Mouse (Mus musculus) retina, postnatal 1 day (tissue): ENCODE data around the gene Hnrnpl.

Source experiments
- DNase-seq: peaks from one replicate; pipeline ENCODE4 v3.0.0-alpha.2; 2012

Gene Hnrnpl

DNA sequence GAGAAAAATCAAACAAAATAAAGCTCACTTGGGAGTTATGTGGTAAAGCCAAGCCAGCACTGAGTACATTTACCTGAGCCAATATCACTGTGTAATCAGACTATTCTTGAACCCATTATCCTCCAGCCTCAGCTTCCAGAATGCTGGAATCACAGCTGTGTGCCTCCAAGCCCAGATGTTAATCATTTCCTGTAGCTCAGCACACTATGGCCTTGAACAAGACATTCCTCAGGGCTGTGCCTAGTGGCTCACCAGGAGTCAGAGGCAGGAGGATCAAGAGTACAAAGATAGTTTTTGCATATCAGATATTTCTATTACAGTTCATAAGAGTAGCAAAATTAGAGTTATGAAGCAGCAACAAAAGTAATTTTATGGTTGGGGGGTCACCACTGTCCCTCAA lies 16.6 kb upstream of the Hnrnpl start:
- no peak for DNase-seq

DNA sequence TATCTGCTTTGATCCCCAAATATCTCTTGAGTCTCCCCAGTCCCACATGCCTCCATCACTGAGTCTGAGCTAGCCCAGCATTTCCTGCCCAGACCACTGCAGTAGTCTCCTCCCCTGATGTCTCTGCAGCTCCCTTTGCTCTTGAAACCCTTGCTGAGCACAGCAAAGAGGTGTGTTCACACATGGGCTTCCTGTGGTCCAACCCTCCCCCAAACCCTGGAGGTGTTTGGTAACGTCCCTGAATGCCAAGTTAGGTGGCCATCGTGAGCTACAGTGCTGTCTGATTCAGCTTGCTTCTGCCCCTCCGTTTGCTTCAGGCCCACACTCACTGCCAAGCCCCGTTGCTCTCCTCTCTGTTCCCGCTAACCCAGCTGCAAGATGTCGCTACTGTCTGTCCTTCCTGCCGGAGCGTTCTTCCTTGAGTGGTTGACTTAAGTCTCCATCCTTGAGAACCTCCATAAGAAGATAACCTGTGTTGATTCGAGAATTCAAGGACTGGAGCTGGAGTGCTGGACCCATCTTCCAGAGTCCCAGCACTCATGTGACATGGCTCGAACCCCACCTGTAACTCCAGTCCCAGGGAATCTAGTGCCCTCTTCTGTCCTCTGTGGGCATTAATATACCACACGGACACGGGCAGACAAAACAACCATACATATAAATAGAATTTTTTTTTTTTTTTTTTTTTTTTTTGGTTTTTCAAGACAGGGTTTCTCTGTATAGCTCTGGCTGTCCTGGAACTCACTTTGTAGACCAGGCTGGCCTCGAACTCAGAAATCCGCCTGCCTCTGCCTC lies 15.8 kb upstream of the Hnrnpl start:
- DNase-seq, result no peak

DNA sequence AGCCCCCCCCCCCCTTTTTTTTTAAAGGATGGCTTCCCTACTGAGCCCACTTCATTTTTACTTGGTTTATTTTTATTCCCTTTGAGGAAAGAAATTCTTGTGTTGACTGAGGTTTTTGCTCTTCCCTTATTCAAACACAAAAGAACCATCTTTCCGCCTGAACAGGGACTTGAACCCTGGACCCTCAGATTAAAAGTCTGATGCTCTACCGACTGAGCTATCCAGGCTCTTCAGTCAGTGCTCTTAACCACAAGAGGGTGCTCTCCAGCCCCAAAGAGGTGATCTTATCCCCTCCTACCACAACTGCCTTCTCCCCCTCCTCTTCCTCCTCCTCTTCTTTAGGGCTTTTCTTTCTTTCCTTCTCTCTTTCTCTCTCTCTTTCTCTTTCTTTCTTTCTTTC lies 14.5 kb upstream of the Hnrnpl start:
- DNase-seq, result peak; percentile 31

DNA sequence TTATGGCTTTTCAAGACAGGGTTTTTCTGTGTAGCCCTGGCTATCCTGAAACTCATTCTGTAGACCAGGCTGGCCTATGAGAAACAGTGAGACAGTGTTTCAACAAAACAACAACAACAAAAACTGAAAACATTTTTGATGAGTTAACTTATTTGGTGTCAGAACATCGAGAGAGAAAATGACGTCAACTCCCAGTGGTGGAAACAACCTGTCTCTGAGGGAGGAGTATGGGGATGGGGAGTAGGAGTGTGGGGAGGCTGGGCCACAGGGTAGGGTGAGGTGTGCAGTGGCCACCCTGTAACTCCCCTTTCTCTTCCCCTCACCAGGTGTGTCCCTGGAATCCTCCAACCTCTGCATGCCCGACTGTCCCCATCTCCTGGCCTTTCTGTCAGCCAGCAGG lies 13.8 kb upstream of the Hnrnpl start:
- no peak for DNase-seq

DNA sequence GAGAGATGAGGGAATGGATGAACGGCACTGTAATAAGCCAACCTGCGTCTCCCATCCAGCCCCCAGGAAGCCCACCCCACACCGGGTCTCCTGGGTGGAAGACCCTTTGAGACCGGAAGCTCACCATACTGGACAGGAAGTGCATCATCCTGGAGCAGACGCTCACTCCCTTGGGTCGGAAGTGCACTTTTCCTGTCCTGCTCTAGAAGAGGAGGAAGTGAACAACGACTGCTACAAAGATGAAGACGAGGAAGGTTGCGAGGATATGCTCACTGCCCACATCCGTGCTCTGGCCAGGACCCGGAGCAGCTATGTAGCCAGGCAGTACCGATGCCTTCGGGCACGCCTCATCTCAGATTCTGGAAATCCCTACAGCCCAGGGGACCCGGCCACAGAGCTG lies 12.5 kb upstream of the Hnrnpl start:
- DNase-seq, result no peak

DNA sequence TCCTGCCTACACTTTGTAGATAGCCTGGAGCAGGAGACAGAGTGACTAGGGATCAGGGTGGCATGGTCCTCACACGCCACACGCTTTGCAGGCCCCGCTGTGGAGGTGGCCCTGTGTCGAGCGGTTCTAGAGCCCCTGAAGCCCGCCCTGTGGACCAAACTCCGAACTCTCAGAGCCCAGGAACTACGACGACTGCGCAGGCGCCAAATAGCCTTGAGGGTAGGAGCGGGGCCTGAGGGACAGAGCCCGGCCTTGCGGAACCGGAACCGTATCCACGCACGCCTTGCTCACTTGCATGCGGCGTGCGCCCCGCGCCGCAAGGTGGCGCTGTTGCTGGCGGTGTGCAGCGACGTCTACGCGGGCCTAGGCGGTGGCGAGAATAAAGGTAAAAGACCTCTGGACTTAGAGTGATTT lies 11.8 kb upstream of the Hnrnpl start:
- DNase-seq, result peak; percentile 84

DNA sequence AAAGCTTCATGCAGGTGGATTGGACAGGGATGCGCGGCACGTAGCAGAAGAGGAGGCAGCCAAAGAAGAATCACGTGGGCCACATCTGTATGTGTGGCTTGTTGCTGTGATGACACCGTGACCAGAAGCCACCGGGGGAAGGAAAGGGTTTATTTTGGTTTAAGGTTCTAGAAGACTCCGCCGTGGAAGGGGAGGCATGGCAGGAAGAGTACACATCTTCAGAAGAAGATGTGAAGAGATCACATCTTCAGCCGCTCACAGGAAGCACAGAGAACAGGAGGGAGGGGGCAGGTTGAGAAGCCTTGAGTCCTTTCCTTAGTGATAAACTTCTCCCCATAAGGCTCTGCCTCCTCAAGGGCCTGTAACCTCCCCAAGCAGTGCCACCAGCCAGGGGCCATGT lies 8.3 kb upstream of the Hnrnpl start:
- DNase-seq, result no peak

DNA sequence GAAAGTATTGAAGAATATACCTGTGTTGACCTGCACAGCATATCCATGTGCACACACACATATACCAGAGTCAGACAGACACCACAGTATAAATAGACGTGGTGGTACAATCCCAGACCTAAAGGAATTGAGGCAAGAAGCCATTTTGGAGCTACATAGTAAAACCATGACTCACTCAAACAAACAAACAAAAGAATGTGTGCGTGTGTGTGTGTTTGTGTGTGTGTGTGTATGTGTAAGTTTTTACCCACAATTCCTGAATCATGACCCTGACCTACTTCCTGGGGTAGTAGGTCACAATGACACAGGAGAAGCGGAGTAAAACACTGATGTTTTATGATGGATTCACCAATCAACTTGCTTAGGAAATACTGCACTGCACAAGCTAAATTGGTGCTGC lies 6.9 kb upstream of the Hnrnpl start:
- DNase-seq, result peak; percentile 66

DNA sequence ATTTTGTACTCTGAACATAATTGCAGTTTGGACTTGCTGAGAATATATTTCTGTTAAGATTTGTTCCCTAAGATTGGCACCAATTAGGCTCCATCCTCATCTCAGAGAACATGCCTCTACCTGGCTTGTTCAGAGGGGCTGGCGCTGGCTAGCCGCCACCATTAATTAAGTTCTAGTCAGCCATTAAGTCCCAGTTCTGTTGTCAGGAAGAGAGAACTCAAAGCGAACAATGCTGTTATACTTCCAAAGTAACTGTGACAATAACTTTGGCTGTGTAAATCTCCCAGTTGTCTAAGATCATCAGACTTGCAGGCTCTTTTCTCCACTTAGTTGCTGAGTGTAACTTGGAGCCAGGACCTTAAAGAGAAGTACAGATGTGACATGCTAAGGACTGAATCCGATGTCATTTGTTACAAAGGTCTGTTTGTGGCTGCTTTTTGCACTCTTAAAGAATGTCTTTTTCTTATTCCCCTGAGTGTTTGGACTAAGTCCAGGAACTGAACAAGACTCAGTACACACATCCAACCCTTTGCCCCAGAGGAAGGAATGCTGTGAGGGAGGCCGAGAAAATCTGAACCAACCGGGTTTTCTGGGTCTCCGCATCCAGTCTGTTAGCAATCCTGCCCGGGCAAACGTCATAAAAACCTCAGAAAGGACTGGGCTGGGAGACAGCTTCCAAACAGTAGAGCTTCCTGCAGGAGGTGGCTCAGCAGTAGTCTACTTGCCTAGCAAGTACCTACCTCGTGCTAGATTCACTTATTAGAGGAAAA lies 6.3 kb upstream of the Hnrnpl start:
- DNase-seq, result peak; percentile 48

DNA sequence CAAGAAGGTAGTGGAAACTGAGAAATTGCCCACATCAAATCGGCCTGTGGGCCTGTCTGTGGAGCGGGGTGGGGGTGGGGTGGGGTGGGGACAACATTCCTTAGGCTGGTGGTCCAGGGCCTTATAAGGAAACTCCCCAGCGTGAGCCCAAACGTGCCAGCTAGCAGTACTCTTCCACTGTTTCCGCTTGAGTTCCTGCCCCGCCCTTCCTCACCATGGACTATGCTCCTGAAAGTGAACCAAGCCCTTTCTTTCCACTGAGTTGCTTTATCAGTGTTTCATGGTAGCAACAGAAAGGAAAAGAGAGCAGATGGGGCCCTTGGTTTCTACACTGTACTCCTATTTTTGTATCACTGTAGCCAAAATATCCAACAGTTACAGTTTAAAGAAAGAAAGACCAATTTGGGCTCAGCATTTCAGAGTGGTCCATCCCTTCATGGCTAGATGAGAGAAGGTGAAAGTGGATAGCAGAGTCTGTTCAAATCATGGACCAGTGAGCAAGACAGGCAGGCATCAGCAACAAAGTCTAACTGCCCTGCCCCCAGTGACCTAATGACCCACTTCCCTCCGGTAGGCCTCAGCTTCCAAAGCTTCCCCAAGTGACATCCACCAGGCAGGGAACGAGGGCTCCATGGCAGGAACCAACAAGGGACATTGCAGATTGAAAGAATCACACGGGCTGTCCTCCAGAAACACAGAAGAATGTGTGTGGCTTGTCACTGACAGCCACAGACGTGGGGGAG lies 5.3 kb upstream of the Hnrnpl start:
- DNase-seq, result peak; percentile 83

DNA sequence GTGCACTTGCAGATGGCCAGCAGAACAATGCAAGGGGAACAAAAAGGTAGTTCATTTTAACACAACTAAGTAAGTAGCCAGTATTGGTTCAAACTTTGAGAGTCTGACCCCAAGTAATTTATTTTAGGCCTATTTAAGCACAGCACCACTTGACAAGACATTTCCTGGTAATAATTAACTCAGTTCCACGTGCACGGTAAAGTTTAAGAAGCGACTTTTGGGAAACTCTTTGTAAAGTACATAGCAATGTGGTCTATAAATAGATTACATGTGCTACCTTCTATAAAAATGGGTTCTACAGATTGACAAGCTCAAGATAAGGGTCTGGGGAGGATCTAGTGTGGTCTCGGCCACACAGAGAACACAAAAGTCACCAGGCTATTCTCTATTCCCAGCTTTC lies 4.6 kb upstream of the Hnrnpl start:
- no peak for DNase-seq

DNA sequence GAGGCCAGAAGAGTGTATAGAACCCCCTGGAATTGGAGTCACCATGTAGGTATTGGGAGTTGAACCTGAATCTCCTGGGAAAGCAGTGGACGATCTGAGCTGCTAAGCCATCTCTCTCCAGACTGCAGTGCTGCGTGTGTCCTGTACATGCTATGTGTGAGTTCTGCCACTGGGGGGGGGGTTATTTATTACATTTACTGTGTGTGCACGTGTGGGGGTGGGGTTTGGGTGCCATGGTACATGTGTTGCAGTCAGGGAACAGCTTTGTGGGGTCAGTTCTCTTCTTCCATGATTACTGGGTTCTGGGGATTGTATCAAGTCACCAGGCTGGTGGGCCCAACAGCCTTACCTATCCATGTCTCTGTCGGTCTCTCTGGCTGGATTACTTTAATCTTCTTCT lies 1.5 kb upstream of the Hnrnpl start:
- DNase-seq, result peak; percentile 62

DNA sequence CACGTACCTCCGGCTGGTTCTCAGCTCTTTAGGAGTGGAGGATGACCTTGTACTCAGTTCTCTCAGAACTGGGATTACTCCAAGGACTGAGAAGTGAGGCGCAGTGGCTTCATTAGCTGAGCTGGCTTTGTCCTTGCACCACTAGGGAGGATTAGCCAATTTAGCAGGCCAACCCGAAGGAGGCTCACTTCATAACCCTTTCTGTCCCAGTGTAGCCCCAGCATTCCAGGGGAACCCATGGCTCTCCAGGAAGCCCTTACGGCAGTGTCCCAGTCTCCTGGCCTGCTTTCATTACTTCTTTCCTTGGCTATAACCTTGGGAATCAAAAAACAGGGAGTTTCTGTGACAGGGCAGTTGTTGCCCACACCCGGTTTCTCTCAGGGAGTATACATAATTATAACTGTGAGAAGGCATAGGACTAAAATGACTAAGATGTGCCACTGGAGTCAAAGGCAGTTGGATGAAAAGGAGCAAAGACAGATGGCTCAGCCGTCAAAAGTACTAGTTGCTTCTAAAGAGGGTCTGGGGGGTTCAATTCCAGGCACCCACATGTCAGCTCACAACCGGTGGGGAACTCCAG lies 610 bp upstream of the Hnrnpl start:
- peak; percentile 60 for DNase-seq

DNA sequence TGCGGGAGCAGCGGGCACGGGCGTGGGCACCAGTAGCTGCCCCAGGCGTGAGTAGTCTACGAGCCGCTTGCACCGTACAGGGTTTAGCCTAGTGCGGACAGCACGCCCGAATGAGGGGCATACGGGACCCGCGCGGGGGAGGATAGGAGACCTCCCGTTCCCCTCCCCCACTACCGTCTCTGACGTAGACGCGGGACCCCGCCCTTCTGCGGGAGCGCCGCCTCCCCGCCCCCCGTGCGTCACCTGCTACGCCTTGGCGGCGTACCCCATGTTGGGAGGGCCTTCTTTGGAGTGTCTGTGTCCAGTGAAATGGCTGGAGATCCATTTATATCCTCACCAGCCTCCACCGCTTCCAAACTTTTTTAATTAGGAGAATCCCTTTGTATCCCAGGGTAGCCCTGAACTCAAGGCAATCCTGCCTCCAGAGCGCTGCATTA lies 634 bp downstream of the Hnrnpl start:
- peak; percentile 94 for DNase-seq

DNA sequence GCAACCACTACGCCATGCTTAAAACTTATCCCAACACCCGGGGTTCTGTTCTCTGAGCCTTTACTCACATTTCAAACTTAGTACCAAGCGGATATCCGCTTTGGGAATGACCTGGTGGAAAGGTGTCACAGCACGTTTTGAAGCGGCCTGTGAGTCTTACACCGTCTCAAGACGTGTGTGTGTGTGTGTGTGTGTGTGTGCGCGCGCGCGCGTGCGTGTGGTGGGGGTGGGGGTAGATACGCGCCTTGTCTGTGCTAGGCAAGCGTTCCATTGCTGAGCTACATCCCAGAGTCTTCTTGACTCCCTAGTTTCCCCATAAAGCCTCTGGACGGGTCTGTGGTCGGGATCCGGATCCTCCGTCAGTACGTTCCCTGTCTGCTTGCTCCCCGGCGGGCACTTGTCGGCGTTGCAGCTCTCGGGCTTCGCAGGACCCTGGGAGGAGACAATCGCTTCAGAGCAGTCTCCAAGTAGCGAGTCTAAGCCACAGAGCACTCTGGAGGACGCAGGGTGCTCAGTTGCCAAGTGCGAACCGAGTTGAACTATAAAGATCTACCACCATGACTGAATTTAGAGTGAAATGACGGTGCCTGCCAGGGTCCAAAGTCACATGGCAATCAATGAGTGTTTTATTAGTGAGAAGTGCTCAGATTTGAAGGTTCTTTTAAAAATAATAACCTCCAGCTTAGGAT lies 1.2 kb downstream of the Hnrnpl start:
- no peak for DNase-seq

DNA sequence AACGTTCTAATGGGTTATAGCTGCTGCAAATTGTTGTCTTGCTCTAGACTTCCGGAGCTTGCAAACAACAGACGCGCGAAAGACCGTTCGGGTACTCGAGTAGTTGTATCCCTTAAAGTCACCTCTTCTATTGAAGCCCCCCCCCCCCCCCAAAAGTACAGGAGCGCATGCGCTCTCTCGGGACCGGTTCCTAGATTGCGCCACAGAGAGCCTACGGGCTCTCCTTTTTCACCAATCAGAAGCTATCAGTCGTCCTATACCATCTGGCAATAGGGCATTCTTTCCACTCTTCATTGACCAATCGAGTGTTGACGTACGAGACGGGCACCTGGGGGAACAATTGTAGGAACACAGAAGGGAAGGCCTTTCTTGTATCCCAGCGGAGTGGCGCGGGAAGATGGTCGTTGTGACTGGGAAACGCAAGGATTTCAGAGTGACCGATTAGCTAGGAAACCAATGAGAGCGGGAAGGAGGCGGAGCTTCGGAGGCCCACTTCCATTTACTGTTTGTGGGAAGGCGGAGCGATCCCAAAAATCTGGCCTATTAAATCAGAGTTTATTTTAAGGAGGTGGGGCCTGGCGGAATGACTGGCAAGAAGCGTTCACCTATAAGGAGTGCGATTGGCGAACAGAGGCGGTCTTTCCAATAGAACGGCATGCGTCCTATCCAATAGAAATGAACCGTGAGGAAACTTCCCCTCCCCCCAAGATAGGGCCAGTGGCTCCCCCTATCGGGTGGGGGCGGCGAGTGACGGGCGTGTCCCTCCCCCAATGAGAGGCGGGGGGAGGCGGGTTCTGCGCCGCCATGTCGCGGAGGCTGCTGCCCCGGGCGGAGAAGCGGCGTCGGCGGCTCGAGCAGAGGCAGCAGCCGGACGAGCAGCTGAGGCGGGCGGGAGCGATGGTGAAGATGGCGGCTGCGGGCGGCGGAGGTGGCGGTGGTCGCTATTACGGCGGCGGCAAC lies 2.0 kb downstream of the Hnrnpl start:
- DNase-seq, result peak; percentile 100

DNA sequence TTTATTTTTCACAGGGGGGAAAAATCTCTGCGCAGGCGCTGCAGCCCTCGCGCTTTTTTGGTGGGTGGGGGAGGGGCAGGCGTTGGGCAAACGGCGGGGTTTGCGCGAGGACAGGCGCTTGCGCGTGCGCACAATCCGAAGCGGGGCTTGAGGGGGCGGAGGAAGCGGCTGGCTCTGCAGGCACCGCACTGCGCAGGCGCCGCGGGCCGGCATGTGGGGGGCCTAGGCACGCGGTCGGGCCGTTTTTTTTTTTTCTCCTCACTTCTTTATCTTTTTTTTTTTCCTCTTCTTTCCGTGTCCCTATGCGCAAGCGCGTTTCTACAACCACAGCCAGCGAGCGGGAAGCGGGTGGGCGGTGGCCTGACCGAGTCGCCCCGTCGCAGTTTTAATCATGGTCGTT lies 2.9 kb downstream of the Hnrnpl start:
- peak; percentile 94 for DNase-seq

DNA sequence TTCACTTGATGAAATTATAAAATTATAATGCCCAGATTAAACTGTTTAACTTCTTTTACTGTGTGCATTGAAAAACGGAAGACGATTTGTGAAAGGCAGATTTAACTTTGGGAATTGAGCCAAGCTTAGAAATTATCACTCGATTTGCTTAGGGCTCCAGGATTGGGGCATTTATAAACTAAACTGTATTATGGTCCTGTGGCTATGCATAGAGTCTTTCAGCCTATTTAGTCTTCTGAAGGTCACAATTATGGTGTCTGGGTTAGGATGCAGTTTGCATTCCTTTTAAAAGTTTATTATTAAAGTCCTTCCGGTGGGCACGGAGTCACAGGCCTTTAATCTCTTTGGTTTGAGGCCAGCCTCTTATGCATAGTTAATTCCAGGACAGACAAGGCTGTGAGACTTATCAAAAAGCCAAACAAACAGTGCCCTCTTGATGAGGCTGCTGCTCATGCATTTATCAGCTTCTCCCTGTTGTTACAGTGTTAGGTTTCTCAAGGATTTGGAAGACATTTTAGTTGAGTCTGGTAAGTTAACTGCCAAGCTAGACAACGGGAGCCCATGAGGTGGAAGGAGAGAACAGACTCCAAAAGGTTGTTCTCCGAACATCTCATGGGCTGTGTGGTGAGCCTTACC lies 3.4 kb downstream of the Hnrnpl start:
- no peak for DNase-seq

DNA sequence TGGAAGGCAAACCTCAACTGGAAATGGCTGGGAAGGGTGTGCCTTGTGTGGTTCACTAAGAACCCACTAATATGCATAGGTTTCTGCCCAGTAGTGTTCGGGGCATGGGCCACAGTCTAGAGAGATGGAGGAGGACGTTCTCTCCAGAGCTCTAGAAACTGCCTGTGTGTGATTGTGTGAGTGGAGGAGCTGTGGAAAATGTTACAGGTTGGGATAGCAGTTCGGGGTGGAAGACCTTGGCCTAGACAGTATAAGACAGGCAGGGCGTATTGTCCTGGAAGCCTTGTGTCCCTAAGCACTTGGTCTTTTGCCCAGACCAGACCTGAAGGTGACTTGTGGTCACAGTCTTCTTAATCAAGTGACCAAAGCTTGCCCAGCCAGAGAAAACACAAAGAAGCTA lies 4.1 kb downstream of the Hnrnpl start:
- no peak for DNase-seq

DNA sequence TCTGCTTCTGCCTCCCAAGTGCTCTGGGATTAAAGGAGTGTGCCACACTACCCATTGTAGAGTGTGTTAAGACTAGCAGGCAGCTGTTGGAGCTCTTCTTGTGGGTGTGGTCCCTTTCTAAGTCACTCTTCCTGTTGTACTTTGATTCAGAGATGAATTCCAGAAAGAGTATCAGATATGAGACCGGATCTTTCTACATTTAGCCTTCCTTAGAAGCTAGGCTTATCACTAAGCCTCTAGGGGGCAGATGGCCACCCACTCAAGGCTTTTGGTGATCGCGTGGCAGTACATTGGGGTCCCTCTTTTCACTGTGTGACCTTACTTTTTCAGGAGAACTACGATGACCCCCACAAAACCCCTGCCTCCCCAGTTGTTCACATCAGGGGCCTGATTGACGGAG lies 4.6 kb downstream of the Hnrnpl start:
- no peak for DNase-seq
